Mouse (Mus musculus) liver, embryonic 14.5 days (tissue): ENCODE data around the gene Krt33a. TPM values are rescaled to one million over a fixed set of nuclear protein-coding genes. Genes with fewer than 3 reads are reported as not detected.

Source experiments
- ATAC-seq: fragments of 200-750 bp; cut with Nextera tagmentation; 2 replicates; pipeline ENCODE4 v1.8.0; 2017; ENCODE audit warnings: moderate number of reproducible peaks, mild to moderate bottlenecking, moderate library complexity; ENCODE audit not compliant: insufficient read depth
- DNase-seq, 3 experiments: peaks; one replicate each; pipeline ENCODE4 v3.0.0-alpha.2; 2012 to 2013; ENCODE audit warnings: low read depth in 3 of 3, low spot score in 3 of 3
- H3K27ac ChIP-seq: fragments of 300-500 bp; sonication (generic); 2 replicates; pipeline ENCODE4 v1.5.1; 2014; ENCODE audit warnings: moderate library complexity, mild to moderate bottlenecking, control low read depth, inconsistent platforms
- H3K27me3 ChIP-seq: fragments of 300-500 bp; sonication (generic); 2 replicates; pipeline ENCODE4 v1.6.1; 2014; ENCODE audit warnings: mild to moderate bottlenecking, low read length, moderate library complexity; ENCODE audit not compliant: control insufficient read depth, insufficient read depth
- H3K36me3 ChIP-seq: fragments of 300-500 bp; sonication (generic); replicated peaks from 2 replicates; pipeline ENCODE4 v1.6.1; 2014; ENCODE audit warnings: low read depth; ENCODE audit not compliant: control insufficient read depth, insufficient read depth
- H3K4me1 ChIP-seq, 2 experiments: fragments of 200-500 bp in 1 of 2; fragments of 300-500 bp in 1 of 2; sonication (generic) in 1 of 2; replicated peaks; 2 replicates each; pipeline ENCODE4 v1.6.1; 2012 to 2014; ENCODE audit warnings: antibody characterized with exemption in 1 of 2, inconsistent platforms in 1 of 2, low read length in 1 of 2; ENCODE audit not compliant: control insufficient read depth in 2 of 2, insufficient read depth in 2 of 2
- H3K4me2 ChIP-seq: fragments of 300-500 bp; sonication (generic); 2 replicates; pipeline ENCODE4 v1.6.1; 2014; ENCODE audit warnings: low read depth, mild to moderate bottlenecking, control low read depth, moderate library complexity
- H3K4me3 ChIP-seq, 2 experiments: fragments of 200-500 bp in 1 of 2; fragments of 300-500 bp in 1 of 2; sonication (generic) in 1 of 2; 2 replicates each; pipeline ENCODE4 v1.5.1; 2012 to 2014; ENCODE audit warnings: low read depth in 2 of 2, low read length in 2 of 2, mild to moderate bottlenecking in 2 of 2, control low read depth in 1 of 2, inconsistent platforms in 1 of 2, moderate library complexity in 1 of 2; ENCODE audit not compliant: insufficient read depth in 1 of 2
- H3K9ac ChIP-seq: fragments of 300-500 bp; sonication (generic); replicated peaks from 2 replicates; pipeline ENCODE4 v1.6.1; 2014; ENCODE audit warnings: mild to moderate bottlenecking, control low read depth, moderate library complexity
- H3K9me3 ChIP-seq: fragments of 300-500 bp; sonication (generic); 2 replicates; pipeline ENCODE4 v1.6.1; 2016; ENCODE audit warnings: low read length, mixed read lengths; ENCODE audit not compliant: control insufficient read depth
- CTCF ChIP-seq: IDR thresholded peaks from 2 replicates; pipeline ENCODE4 v1.5.1; 2016; ENCODE audit warnings: antibody characterized with exemption, low read depth, control low read depth
- EP300 ChIP-seq: IDR thresholded peaks from 2 replicates; pipeline ENCODE4 v1.6.1; 2016; ENCODE audit warnings: antibody characterized with exemption, low read depth
- WGBS: fragments of 180-500 bp; shearing (Covaris S2); extraction: QIAGEN DNeasy Blood & Tissue Kit; methylation state at CpG from one replicate; pipeline ENCODE4 v1.1.7; 2014; ENCODE audit not compliant: insufficient replicate concordance; 5-methylcytosine and 5-hydroxymethylcytosine counted together
- polyA plus RNA-seq, 2 experiments: library from polyadenylated mRNA; depleted of rRNA in 1 of 2; stranded (reverse) in 1 of 2; unstranded in 1 of 2; fragments of >200 nt; fragmentation: Nextera tagmentation in 1 of 2; extraction: Ambion mirVana in 1 of 2; gene quantifications; 2 replicates each; pipeline versions ENCODE4 v1.2.1 to v1.2.3; 2012 to 2014

Gene Krt33a
- polyA plus RNA-seq, 2 experiments, result not detected

DNA sequence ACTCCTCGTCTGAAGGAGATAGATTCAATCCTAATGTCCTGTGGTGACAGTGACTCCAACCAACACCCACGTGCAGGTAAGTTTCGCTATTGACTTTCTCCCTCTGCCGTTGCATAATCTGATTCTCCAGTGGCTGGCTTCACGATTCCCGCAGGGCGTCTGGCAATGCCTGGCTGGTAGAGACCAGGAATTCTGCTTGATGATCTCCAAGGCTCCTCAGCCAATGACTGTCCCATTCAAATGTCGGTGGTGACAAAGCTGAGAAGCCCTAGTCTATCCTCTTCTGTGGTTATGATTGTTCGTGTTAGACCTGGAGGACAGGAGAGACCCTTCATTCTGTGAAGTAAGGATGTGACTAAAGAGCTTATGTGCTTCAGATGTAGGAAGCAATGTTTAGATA is 33.3 kb downstream of the Krt33a start:
- 65% methylated on average over 9 of the region's 9 CpGs for WGBS
- no peak for DNase-seq
- TF ChIP-seq CTCF (no peak), EP300 (no peak)
- Histone ChIP-seq H3K9me3 (no peaks in the 10 kb centered on the region), H3K36me3 (no peaks in the 10 kb centered on the region), H3K27me3 (no peaks in the 10 kb centered on the region), H3K4me3 (no peak overlapping the region), H3K9ac (no peak overlapping the region), H3K4me1 (no peaks in the 10 kb centered on the region), H3K27ac (no peak overlapping the region), H3K4me2 (no peak overlapping the region)
- ATAC-seq, result no peak

DNA sequence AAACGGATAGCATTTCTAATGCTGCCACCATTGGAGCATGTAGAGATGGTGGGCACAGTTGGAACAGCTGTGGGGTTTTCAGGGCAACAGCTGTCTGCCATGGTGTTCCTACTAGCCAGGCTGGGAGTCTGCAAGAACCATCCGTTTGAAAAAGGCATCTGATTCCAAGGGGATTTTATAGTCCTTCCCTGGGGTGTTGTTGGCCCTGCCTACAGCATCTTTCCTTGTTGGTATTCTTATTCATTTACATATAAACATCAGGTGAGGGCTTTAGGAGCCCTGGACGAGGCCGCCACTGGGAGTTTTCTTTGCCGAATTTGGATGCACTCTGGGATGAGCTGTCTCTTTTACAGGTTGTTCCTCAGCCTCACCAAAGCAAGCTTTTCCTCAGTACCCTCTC is 37.1 kb downstream of the Krt33a start, which contains the start of gene Krtap29-1:
Gene Krtap29-1, minus strand, starts transcription at position 101 of the 400 bp plus-strand sequence.
- Histone ChIP-seq H3K27me3 (no peaks in the 10 kb centered on the region), H3K9me3 (no peaks in the 10 kb centered on the region), H3K4me2 (no peak within 1 kb of the TSS), H3K4me1 (no peaks in the 10 kb centered on the region), H3K27ac (no peak within 1 kb of the TSS), H3K9ac (no peak within 1 kb of the TSS), H3K36me3 (no peaks in the 10 kb centered on the region), H3K4me3 (no peak within 1 kb of the TSS)
- ATAC-seq (no peak), DNase-seq (no peak)
- WGBS, result 40% methylated on average over 5 of the region's 5 CpGs
- TF ChIP-seq EP300 (no peak), CTCF (no peak)

- DNase-seq, result no peak
- H3K4me2 ChIP-seq, result no peak overlapping the region
- no peak overlapping the region for H3K9ac ChIP-seq
- H3K9me3 ChIP-seq, result no peaks in the 10 kb centered on the region
- no peaks in the 10 kb centered on the region for H3K4me1 ChIP-seq
- no peak for TF ChIP-seq CTCF
- TF ChIP-seq EP300, result no peak
- 23% methylated on average over 2 of the region's 2 CpGs for WGBS
- H3K27me3 ChIP-seq, result no peaks in the 10 kb centered on the region
- no peaks in the 10 kb centered on the region for H3K36me3 ChIP-seq
- H3K4me3 ChIP-seq, result no peak overlapping the region
- H3K27ac ChIP-seq, result no peak overlapping the region
- no peak for ATAC-seq
Measured at GRCm38 (mm10) chr11:99965961-99966360, 50.1 kb downstream of the Krt33a start.

DNA sequence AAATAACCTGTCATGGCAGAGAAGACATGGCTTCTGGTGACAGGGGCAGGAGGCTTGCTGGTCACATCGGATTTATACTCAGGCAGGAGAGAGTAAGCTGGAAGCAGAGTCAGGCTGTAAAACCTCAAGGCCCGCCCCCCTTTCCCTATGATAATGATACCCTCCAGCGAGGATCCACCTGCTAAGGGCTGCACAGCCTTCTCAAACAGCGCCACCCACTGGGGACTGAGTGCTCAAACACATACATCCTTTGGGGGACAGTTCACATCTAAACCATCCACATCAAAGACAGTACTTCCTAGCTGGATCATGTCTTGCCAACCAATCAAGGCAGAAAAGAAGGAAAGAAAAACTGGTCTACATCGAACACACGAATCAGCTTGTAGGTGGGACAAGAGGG is 51.8 kb downstream of the Krt33a start:
- 36% methylated on average over 6 of the region's 6 CpGs for WGBS
- DNase-seq (no peak), ATAC-seq (no peak)
- H3K4me2 ChIP-seq, result no peak overlapping the region
- TF ChIP-seq CTCF, result no peak
- TF ChIP-seq EP300, result no peak
- H3K4me3 ChIP-seq, result no peak overlapping the region
- H3K9ac ChIP-seq, result no peak overlapping the region
- no peaks in the 10 kb centered on the region for H3K4me1 ChIP-seq
- no peaks in the 10 kb centered on the region for H3K36me3 ChIP-seq
- no peaks in the 10 kb centered on the region for H3K9me3 ChIP-seq
- H3K27me3 ChIP-seq, result no peaks in the 10 kb centered on the region
- no peak overlapping the region for H3K27ac ChIP-seq

Other genes starting within 250 kb of the Krt33a start
Only the 30 nearest of the 34 such genes appear.
- gene Krtap4-9, start 231.0 kb downstream of the Krt33a start, polyA plus RNA-seq (2012; rRNA removed), result not detected in 2 replicates
- not detected in 2 replicates for gene Krtap4-9, start 231.0 kb downstream of the Krt33a start, polyA plus RNA-seq (2014; fragmentation: Nextera tagmentation; extraction: Ambion mirVana)
- gene Gm11596, start 222.7 kb downstream of the Krt33a start, polyA plus RNA-seq (2012; rRNA removed), result not detected in 2 replicates
- gene Gm11596, start 222.7 kb downstream of the Krt33a start, polyA plus RNA-seq (2014; fragmentation: Nextera tagmentation; extraction: Ambion mirVana), result not detected in 2 replicates
- not detected in 2 replicates for gene Gm11569, start 217.3 kb downstream of the Krt33a start, polyA plus RNA-seq (2012; rRNA removed)
- not detected in 2 replicates for gene Gm11569, start 217.3 kb downstream of the Krt33a start, polyA plus RNA-seq (2014; fragmentation: Nextera tagmentation; extraction: Ambion mirVana)
- gene Gm11554, start 211.8 kb downstream of the Krt33a start, polyA plus RNA-seq (2012; rRNA removed), result not detected in 2 replicates
- not detected in 2 replicates for gene Gm11554, start 211.8 kb downstream of the Krt33a start, polyA plus RNA-seq (2014; fragmentation: Nextera tagmentation; extraction: Ambion mirVana)
- not detected in 2 replicates for gene Krtap4-13, start 206.3 kb downstream of the Krt33a start, polyA plus RNA-seq (2012; rRNA removed)
- not detected in 2 replicates for gene Krtap4-13, start 206.3 kb downstream of the Krt33a start, polyA plus RNA-seq (2014; fragmentation: Nextera tagmentation; extraction: Ambion mirVana)
- not detected in 2 replicates for gene Gm11564, start 200.5 kb downstream of the Krt33a start, polyA plus RNA-seq (2012; rRNA removed)
- gene Gm11564, start 200.5 kb downstream of the Krt33a start, polyA plus RNA-seq (2014; fragmentation: Nextera tagmentation; extraction: Ambion mirVana), result not detected in 2 replicates
- gene 2300003K06Rik, start 178.1 kb downstream of the Krt33a start, polyA plus RNA-seq (2012; rRNA removed), result not detected in 2 replicates
- gene 2300003K06Rik, start 178.1 kb downstream of the Krt33a start, polyA plus RNA-seq (2014; fragmentation: Nextera tagmentation; extraction: Ambion mirVana), result not detected in 2 replicates
- gene Krtap4-16, start 164.6 kb downstream of the Krt33a start, polyA plus RNA-seq (2012; rRNA removed), result 0.11 TPM in 1 of 2 replicates, not detected in the other
- gene Krtap4-16, start 164.6 kb downstream of the Krt33a start, polyA plus RNA-seq (2014; fragmentation: Nextera tagmentation; extraction: Ambion mirVana), result not detected in 2 replicates
- not detected in 2 replicates for gene Gm11568, start 158.3 kb downstream of the Krt33a start, polyA plus RNA-seq (2012; rRNA removed)
- gene Gm11568, start 158.3 kb downstream of the Krt33a start, polyA plus RNA-seq (2014; fragmentation: Nextera tagmentation; extraction: Ambion mirVana), result not detected in 2 replicates
- gene Gm11559, start 151.7 kb downstream of the Krt33a start, polyA plus RNA-seq (2012; rRNA removed), result not detected in 2 replicates
- not detected in 2 replicates for gene Gm11559, start 151.7 kb downstream of the Krt33a start, polyA plus RNA-seq (2014; fragmentation: Nextera tagmentation; extraction: Ambion mirVana)
- not detected in 2 replicates for gene Krtap9-1, start 142.8 kb downstream of the Krt33a start, polyA plus RNA-seq (2012; rRNA removed)
- not detected in 2 replicates for gene Krtap9-1, start 142.8 kb downstream of the Krt33a start, polyA plus RNA-seq (2014; fragmentation: Nextera tagmentation; extraction: Ambion mirVana)
- not detected in 2 replicates for gene Gm11567, start 137.0 kb downstream of the Krt33a start, polyA plus RNA-seq (2012; rRNA removed)
- gene Gm11567, start 137.0 kb downstream of the Krt33a start, polyA plus RNA-seq (2014; fragmentation: Nextera tagmentation; extraction: Ambion mirVana), result not detected in 2 replicates
- gene Krtap31-1, start 108.3 kb downstream of the Krt33a start, polyA plus RNA-seq (2012; rRNA removed), result not detected in 2 replicates
- not detected in 2 replicates for gene Krtap31-1, start 108.3 kb downstream of the Krt33a start, polyA plus RNA-seq (2014; fragmentation: Nextera tagmentation; extraction: Ambion mirVana)
- not detected in 2 replicates for gene Gm11565, start 101.5 kb downstream of the Krt33a start, polyA plus RNA-seq (2012; rRNA removed)
- gene Gm11565, start 101.5 kb downstream of the Krt33a start, polyA plus RNA-seq (2014; fragmentation: Nextera tagmentation; extraction: Ambion mirVana), result not detected in 2 replicates
- not detected in 2 replicates for gene Krtap31-2, start 79.9 kb downstream of the Krt33a start, polyA plus RNA-seq (2012; rRNA removed)
- not detected in 2 replicates for gene Krtap31-2, start 79.9 kb downstream of the Krt33a start, polyA plus RNA-seq (2014; fragmentation: Nextera tagmentation; extraction: Ambion mirVana)
- gene Krtap9-5, start 67.7 kb downstream of the Krt33a start, polyA plus RNA-seq (2012; rRNA removed), result not detected in 2 replicates
- gene Krtap9-5, start 67.7 kb downstream of the Krt33a start, polyA plus RNA-seq (2014; fragmentation: Nextera tagmentation; extraction: Ambion mirVana), result not detected in 2 replicates
- gene Krtap29-1, start 37.2 kb downstream of the Krt33a start, polyA plus RNA-seq (2012; rRNA removed), result not detected in 2 replicates
- not detected in 2 replicates for gene Krtap29-1, start 37.2 kb downstream of the Krt33a start, polyA plus RNA-seq (2014; fragmentation: Nextera tagmentation; extraction: Ambion mirVana)
- not detected in 2 replicates for gene Krtap16-1, start 29.6 kb downstream of the Krt33a start, polyA plus RNA-seq (2012; rRNA removed)
- gene Krtap16-1, start 29.6 kb downstream of the Krt33a start, polyA plus RNA-seq (2014; fragmentation: Nextera tagmentation; extraction: Ambion mirVana), result not detected in 2 replicates
- not detected in 2 replicates for gene Krtap17-1, start 22.2 kb downstream of the Krt33a start, polyA plus RNA-seq (2012; rRNA removed)
- gene Krtap17-1, start 22.2 kb downstream of the Krt33a start, polyA plus RNA-seq (2014; fragmentation: Nextera tagmentation; extraction: Ambion mirVana), result not detected in 2 replicates
- not detected in 2 replicates for gene Krt33b, start 13.7 kb upstream of the Krt33a start, polyA plus RNA-seq (2012; rRNA removed)
- gene Krt33b, start 13.7 kb upstream of the Krt33a start, polyA plus RNA-seq (2014; fragmentation: Nextera tagmentation; extraction: Ambion mirVana), result not detected in 2 replicates
- gene Krt34, start 25.3 kb upstream of the Krt33a start, polyA plus RNA-seq (2012; rRNA removed), result not detected in 2 replicates
- gene Krt34, start 25.3 kb upstream of the Krt33a start, polyA plus RNA-seq (2014; fragmentation: Nextera tagmentation; extraction: Ambion mirVana), result not detected in 2 replicates
- gene Krt31, start 34.3 kb upstream of the Krt33a start, polyA plus RNA-seq (2012; rRNA removed), result not detected in 2 replicates
- not detected in 2 replicates for gene Krt31, start 34.3 kb upstream of the Krt33a start, polyA plus RNA-seq (2014; fragmentation: Nextera tagmentation; extraction: Ambion mirVana)
- gene Krt32, start 72.0 kb upstream of the Krt33a start, polyA plus RNA-seq (2012; rRNA removed), result not detected in 2 replicates
- gene Krt32, start 72.0 kb upstream of the Krt33a start, polyA plus RNA-seq (2014; fragmentation: Nextera tagmentation; extraction: Ambion mirVana), result not detected in 2 replicates
- not detected in 2 replicates for gene Krt35, start 80.0 kb upstream of the Krt33a start, polyA plus RNA-seq (2012; rRNA removed)
- not detected in 2 replicates for gene Krt35, start 80.0 kb upstream of the Krt33a start, polyA plus RNA-seq (2014; fragmentation: Nextera tagmentation; extraction: Ambion mirVana)
- gene Krt36, start 89.4 kb upstream of the Krt33a start, polyA plus RNA-seq (2012; rRNA removed), result not detected in 2 replicates
- gene Krt36, start 89.4 kb upstream of the Krt33a start, polyA plus RNA-seq (2014; fragmentation: Nextera tagmentation; extraction: Ambion mirVana), result not detected in 2 replicates
- 0.08 TPM in 1 of 2 replicates, not detected in the other for gene Krt13, start 105.4 kb upstream of the Krt33a start, polyA plus RNA-seq (2012; rRNA removed)
- not detected in 2 replicates for gene Krt13, start 105.4 kb upstream of the Krt33a start, polyA plus RNA-seq (2014; fragmentation: Nextera tagmentation; extraction: Ambion mirVana)
- gene Krt15, start 119.7 kb upstream of the Krt33a start, polyA plus RNA-seq (2012; rRNA removed), result 0.18 and 0.35 TPM in 2 replicates
- gene Krt15, start 119.7 kb upstream of the Krt33a start, polyA plus RNA-seq (2014; fragmentation: Nextera tagmentation; extraction: Ambion mirVana), result 0.08 TPM in 1 of 2 replicates, not detected in the other
- 1.8 and 2.0 TPM in 2 replicates for gene Krt19, start 132.5 kb upstream of the Krt33a start, polyA plus RNA-seq (2012; rRNA removed)
- 1.2 and 2.4 TPM in 2 replicates for gene Krt19, start 132.5 kb upstream of the Krt33a start, polyA plus RNA-seq (2014; fragmentation: Nextera tagmentation; extraction: Ambion mirVana)
- gene Krt9, start 177.0 kb upstream of the Krt33a start, polyA plus RNA-seq (2012; rRNA removed), result not detected in 2 replicates
- gene Krt9, start 177.0 kb upstream of the Krt33a start, polyA plus RNA-seq (2014; fragmentation: Nextera tagmentation; extraction: Ambion mirVana), result not detected in 2 replicates
- gene Krt14, start 191.3 kb upstream of the Krt33a start, polyA plus RNA-seq (2012; rRNA removed), result 0.40 and 0.42 TPM in 2 replicates
- gene Krt14, start 191.3 kb upstream of the Krt33a start, polyA plus RNA-seq (2014; fragmentation: Nextera tagmentation; extraction: Ambion mirVana), result 0.13 and 0.25 TPM in 2 replicates